Mouse (Mus musculus): ENCODE results near the gene Galnt6. TPM values are rescaled to one million over a fixed set of nuclear protein-coding genes. Genes with fewer than 3 reads are reported as not detected.

The Galnt6 gene
- polyA plus RNA-seq, 1 experiment from 2014 or later: 0.15 TPM

GRCm38 (mm10) chr15:100732580-100732979, 3.4 kb upstream of the Galnt6 start:
- Histone ChIP-seq H3K9me3 (ENCODE audit: control insufficient read depth, low read length) (no peaks in the 10 kb centered on the region), H3K4me2 (replicated peaks; ENCODE audit: low read depth, low read length) (no peak overlapping the region), H3K4me3 (ENCODE audit: low read depth, low read length) (no peak overlapping the region), H3K36me3 (ENCODE audit: control insufficient read depth, insufficient read depth, low read length) (no peaks in the 10 kb centered on the region), H3K4me1 (replicated peaks; ENCODE audit: control insufficient read depth, insufficient read depth, low read length) (no peaks in the 10 kb centered on the region), H3K27ac (ENCODE audit: low read depth, low read length) (no peak overlapping the region), H3K27me3 (ENCODE audit: control insufficient read depth, insufficient read depth, low read length) (peaks cover 35% of the 10 kb centered on the region), H3K9ac (ENCODE audit: low read depth, low read length) (no peak overlapping the region)
- WGBS: 31% methylated on average over 5 of the region's 5 CpGs
- DNase-seq (ENCODE audit: low spot score): no peak
- ATAC-seq (ENCODE audit: low FRiP score): no peak

- Histone ChIP-seq H3K4me2 (replicated peaks; ENCODE audit: low read depth, low read length) (no peak overlapping the region), H3K27me3 (ENCODE audit: control insufficient read depth, insufficient read depth, low read length) (peaks cover 36% of the 10 kb centered on the region)
- 43% methylated on average over 9 of the region's 9 CpGs for WGBS
Observed at GRCm38 (mm10) chr15:100731081-100731480, 1.9 kb upstream of the Galnt6 start.

GRCm38 (mm10) chr15:100728586-100728985, 590 bp downstream of the Galnt6 start:
- 26% methylated on average over 9 of the region's 9 CpGs for WGBS
- no peak for DNase-seq (ENCODE audit: low spot score)
- Histone ChIP-seq H3K9me3 (ENCODE audit: control insufficient read depth, low read length) (no peaks in the 10 kb centered on the region), H3K4me2 (replicated peaks; ENCODE audit: low read depth, low read length) (peak overlapping the region; percentile 54), H3K27ac (ENCODE audit: low read depth, low read length) (no peak overlapping the region), H3K9ac (ENCODE audit: low read depth, low read length) (no peak overlapping the region), H3K27me3 (ENCODE audit: control insufficient read depth, insufficient read depth, low read length) (peaks cover 36% of the 10 kb centered on the region), H3K36me3 (ENCODE audit: control insufficient read depth, insufficient read depth, low read length) (no peaks in the 10 kb centered on the region), H3K4me3 (ENCODE audit: low read depth, low read length) (peak overlapping the region; percentile 33), H3K4me1 (replicated peaks; ENCODE audit: control insufficient read depth, insufficient read depth, low read length) (no peaks in the 10 kb centered on the region)
- no peak for ATAC-seq (ENCODE audit: low FRiP score)

More at GRCm38 (mm10) chr15:100731081-100731480, 1.9 kb upstream of the Galnt6 start:
- ATAC-seq (ENCODE audit: low FRiP score) (no peak), DNase-seq (ENCODE audit: low spot score) (no peak)
- Histone ChIP-seq H3K4me1 (replicated peaks; ENCODE audit: control insufficient read depth, insufficient read depth, low read length) (no peaks in the 10 kb centered on the region), H3K9ac (ENCODE audit: low read depth, low read length) (no peak overlapping the region), H3K27ac (ENCODE audit: low read depth, low read length) (no peak overlapping the region), H3K36me3 (ENCODE audit: control insufficient read depth, insufficient read depth, low read length) (no peaks in the 10 kb centered on the region), H3K9me3 (ENCODE audit: control insufficient read depth, low read length) (no peaks in the 10 kb centered on the region), H3K4me3 (ENCODE audit: low read depth, low read length) (no peak overlapping the region)

- ATAC-seq (ENCODE audit: low FRiP score) (no peak), DNase-seq (ENCODE audit: low spot score) (no peak)
- no peak overlapping the region for H3K4me2 ChIP-seq (replicated peaks; ENCODE audit: low read depth, low read length)
- peaks cover 36% of the 10 kb centered on the region for H3K27me3 ChIP-seq (ENCODE audit: control insufficient read depth, insufficient read depth, low read length)
- no peak overlapping the region for H3K9ac ChIP-seq (ENCODE audit: low read depth, low read length)
- H3K4me3 ChIP-seq (ENCODE audit: low read depth, low read length): no peak overlapping the region
- no peaks in the 10 kb centered on the region for H3K36me3 ChIP-seq (ENCODE audit: control insufficient read depth, insufficient read depth, low read length)
- no peak overlapping the region for H3K27ac ChIP-seq (ENCODE audit: low read depth, low read length)
- H3K4me1 ChIP-seq (replicated peaks; ENCODE audit: control insufficient read depth, insufficient read depth, low read length): no peaks in the 10 kb centered on the region
- WGBS: 81% methylated on average over 11 of the region's 11 CpGs
- H3K9me3 ChIP-seq (ENCODE audit: control insufficient read depth, low read length): no peaks in the 10 kb centered on the region
Observed at GRCm38 (mm10) chr15:100727834-100728233, 1.3 kb downstream of the Galnt6 start.

GRCm38 (mm10) chr15:100726721-100727120, 2.5 kb downstream of the Galnt6 start:
- no peaks in the 10 kb centered on the region for H3K9me3 ChIP-seq (ENCODE audit: control insufficient read depth, low read length)
- H3K36me3 ChIP-seq (ENCODE audit: control insufficient read depth, insufficient read depth, low read length): no peaks in the 10 kb centered on the region
- H3K27ac ChIP-seq (ENCODE audit: low read depth, low read length): no peak overlapping the region
- H3K27me3 ChIP-seq (ENCODE audit: control insufficient read depth, insufficient read depth, low read length): peaks cover 36% of the 10 kb centered on the region
- DNase-seq (ENCODE audit: low spot score) (no peak), ATAC-seq (ENCODE audit: low FRiP score) (no peak)
- no peak overlapping the region for H3K4me2 ChIP-seq (replicated peaks; ENCODE audit: low read depth, low read length)
- WGBS: 86% methylated on average over 11 of the region's 11 CpGs
- H3K4me1 ChIP-seq (replicated peaks; ENCODE audit: control insufficient read depth, insufficient read depth, low read length): no peaks in the 10 kb centered on the region
- no peak overlapping the region for H3K9ac ChIP-seq (ENCODE audit: low read depth, low read length)
- no peak overlapping the region for H3K4me3 ChIP-seq (ENCODE audit: low read depth, low read length)

DNA sequence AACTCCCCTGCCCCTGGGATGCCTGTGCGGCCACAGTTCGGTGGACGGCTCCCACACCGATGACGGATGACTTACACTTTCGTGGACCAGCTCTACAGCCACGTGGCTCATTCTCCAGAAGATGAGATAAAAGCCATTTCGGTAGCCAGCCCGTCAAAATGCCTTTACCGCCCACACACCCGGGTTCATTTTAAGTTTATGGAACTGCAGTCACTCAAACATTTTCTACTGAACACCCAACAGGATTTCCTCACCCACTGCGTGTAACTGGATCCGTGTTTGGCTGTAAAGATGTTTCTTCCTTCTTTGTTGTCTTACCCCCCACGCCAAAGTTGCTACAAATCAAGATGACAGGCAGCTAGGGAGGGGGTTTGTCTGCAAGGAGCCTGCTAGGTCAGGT, 5.7 kb downstream of the Galnt6 start:
- WGBS: 78% methylated on average over 14 of the region's 14 CpGs
- Histone ChIP-seq H3K9ac (ENCODE audit: low read depth, low read length) (no peak overlapping the region), H3K4me3 (ENCODE audit: low read depth, low read length) (no peak overlapping the region), H3K27me3 (ENCODE audit: control insufficient read depth, insufficient read depth, low read length) (peaks cover 11% of the 10 kb centered on the region), H3K27ac (ENCODE audit: low read depth, low read length) (no peak overlapping the region), H3K4me2 (replicated peaks; ENCODE audit: low read depth, low read length) (no peak overlapping the region), H3K9me3 (ENCODE audit: control insufficient read depth, low read length) (no peaks in the 10 kb centered on the region), H3K36me3 (ENCODE audit: control insufficient read depth, insufficient read depth, low read length) (no peaks in the 10 kb centered on the region), H3K4me1 (replicated peaks; ENCODE audit: control insufficient read depth, insufficient read depth, low read length) (no peaks in the 10 kb centered on the region)
- DNase-seq (ENCODE audit: low spot score): no peak
- no peak for ATAC-seq (ENCODE audit: low FRiP score)

DNA sequence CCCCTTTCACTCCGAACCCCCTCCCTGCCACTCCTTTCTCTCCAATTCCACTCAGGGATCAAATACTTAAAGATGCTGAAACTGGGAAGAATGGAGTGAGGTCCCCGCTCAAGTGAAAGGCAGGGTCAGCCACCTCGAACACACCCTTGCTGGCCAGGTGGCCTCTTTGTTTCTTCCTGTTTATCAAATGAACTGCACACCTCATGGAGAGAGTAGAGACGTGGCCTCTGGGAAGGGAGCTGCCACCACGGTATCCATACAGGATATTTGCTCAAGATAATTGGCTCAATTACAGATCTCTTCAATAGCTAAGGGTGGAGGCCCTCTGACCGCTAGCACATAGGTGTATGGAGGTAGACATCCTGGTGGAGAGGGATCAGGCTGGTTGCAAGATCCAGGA, 6.6 kb downstream of the Galnt6 start:
- 82% methylated on average over 6 of the region's 6 CpGs for WGBS
- no peaks in the 10 kb centered on the region for H3K9me3 ChIP-seq (ENCODE audit: control insufficient read depth, low read length)
- no peak overlapping the region for H3K27ac ChIP-seq (ENCODE audit: low read depth, low read length)
- H3K36me3 ChIP-seq (ENCODE audit: control insufficient read depth, insufficient read depth, low read length): no peaks in the 10 kb centered on the region
- ATAC-seq (ENCODE audit: low FRiP score) (no peak), DNase-seq (ENCODE audit: low spot score) (no peak)
- H3K4me1 ChIP-seq (replicated peaks; ENCODE audit: control insufficient read depth, insufficient read depth, low read length): no peaks in the 10 kb centered on the region
- H3K4me2 ChIP-seq (replicated peaks; ENCODE audit: low read depth, low read length): no peak overlapping the region
- H3K4me3 ChIP-seq (ENCODE audit: low read depth, low read length): no peak overlapping the region
- no peak overlapping the region for H3K9ac ChIP-seq (ENCODE audit: low read depth, low read length)
- H3K27me3 ChIP-seq (ENCODE audit: control insufficient read depth, insufficient read depth, low read length): peaks cover 1% of the 10 kb centered on the region; the same call in 1 of the 2 replicates

DNA sequence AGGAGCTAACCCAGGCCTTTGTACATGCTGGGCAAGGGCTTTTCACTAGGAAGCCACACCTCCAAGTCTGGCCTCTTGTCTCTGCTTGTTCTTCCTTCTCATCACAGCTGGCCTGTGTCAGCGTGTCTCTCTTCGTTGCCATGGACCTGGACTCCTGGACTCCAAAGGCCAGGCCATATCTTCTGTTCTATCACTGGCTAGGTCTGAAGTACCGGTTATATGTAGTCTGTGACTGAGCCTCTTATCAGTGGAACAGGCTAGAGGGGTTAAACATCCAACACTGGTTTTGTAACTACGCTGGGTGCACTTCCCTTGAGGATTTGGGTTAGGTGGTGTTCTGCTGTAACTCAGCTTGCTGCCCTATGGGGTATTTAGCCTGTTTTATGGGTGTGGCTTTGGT, 7.2 kb downstream of the Galnt6 start:
- Histone ChIP-seq H3K36me3 (ENCODE audit: control insufficient read depth, insufficient read depth, low read length) (no peaks in the 10 kb centered on the region), H3K9ac (ENCODE audit: low read depth, low read length) (no peak overlapping the region), H3K4me2 (replicated peaks; ENCODE audit: low read depth, low read length) (no peak overlapping the region), H3K4me1 (replicated peaks; ENCODE audit: control insufficient read depth, insufficient read depth, low read length) (no peaks in the 10 kb centered on the region), H3K9me3 (ENCODE audit: control insufficient read depth, low read length) (no peaks in the 10 kb centered on the region), H3K27me3 (ENCODE audit: control insufficient read depth, insufficient read depth, low read length) (no peaks in the 10 kb centered on the region), H3K27ac (ENCODE audit: low read depth, low read length) (no peak overlapping the region), H3K4me3 (ENCODE audit: low read depth, low read length) (no peak overlapping the region)
- WGBS: 77% methylated on average over 4 of the region's 4 CpGs
- ATAC-seq (ENCODE audit: low FRiP score): no peak
- DNase-seq (ENCODE audit: low spot score): no peak

- H3K36me3 ChIP-seq (ENCODE audit: control insufficient read depth, insufficient read depth, low read length): no peaks in the 10 kb centered on the region
- H3K27me3 ChIP-seq (ENCODE audit: control insufficient read depth, insufficient read depth, low read length): no peaks in the 10 kb centered on the region
- no peaks in the 10 kb centered on the region for H3K9me3 ChIP-seq (ENCODE audit: control insufficient read depth, low read length)
- ATAC-seq (ENCODE audit: low FRiP score) (no peak), DNase-seq (ENCODE audit: low spot score) (no peak)
- no peaks in the 10 kb centered on the region for H3K4me1 ChIP-seq (replicated peaks; ENCODE audit: control insufficient read depth, insufficient read depth, low read length)
- H3K4me3 ChIP-seq (ENCODE audit: low read depth, low read length): no peak overlapping the region
- no peak overlapping the region for H3K4me2 ChIP-seq (replicated peaks; ENCODE audit: low read depth, low read length)
- no peak overlapping the region for H3K9ac ChIP-seq (ENCODE audit: low read depth, low read length)
- WGBS: 94% methylated on average over 5 of the region's 5 CpGs
- no peak overlapping the region for H3K27ac ChIP-seq (ENCODE audit: low read depth, low read length)
Observed at GRCm38 (mm10) chr15:100721445-100721844, 7.7 kb downstream of the Galnt6 start.

Measured in hindbrain, embryonic 11.5 days (tissue).